Mouse (Mus musculus) inflammation-experienced regulatory T-cells, adult 6 months (primary cell): ENCODE results near the gene Sccpdh. TPM values are rescaled to one million over a fixed set of nuclear protein-coding genes. Genes with fewer than 3 reads are reported as not detected.
"Not testable (repeated sequence)": the region's sequence is repeated elsewhere in the genome, so short reads cannot be mapped to it uniquely, and the experiment has no call there.

Experiments
- ATAC-seq: one replicate; pipeline ENCODE4 v1.8.0; 2017
- polyA plus RNA-seq, 3 experiments: library from polyadenylated mRNA; unstranded; fragments of 100-300 nt; shearing (Covaris generic); gene quantifications; one replicate each; pipeline ENCODE4 v1.2.1; 2017

Gene Sccpdh
- polyA plus RNA-seq, 3 experiments from 2014 or later = 3.8 to 19.0 (median 14.8) TPM

DNA sequence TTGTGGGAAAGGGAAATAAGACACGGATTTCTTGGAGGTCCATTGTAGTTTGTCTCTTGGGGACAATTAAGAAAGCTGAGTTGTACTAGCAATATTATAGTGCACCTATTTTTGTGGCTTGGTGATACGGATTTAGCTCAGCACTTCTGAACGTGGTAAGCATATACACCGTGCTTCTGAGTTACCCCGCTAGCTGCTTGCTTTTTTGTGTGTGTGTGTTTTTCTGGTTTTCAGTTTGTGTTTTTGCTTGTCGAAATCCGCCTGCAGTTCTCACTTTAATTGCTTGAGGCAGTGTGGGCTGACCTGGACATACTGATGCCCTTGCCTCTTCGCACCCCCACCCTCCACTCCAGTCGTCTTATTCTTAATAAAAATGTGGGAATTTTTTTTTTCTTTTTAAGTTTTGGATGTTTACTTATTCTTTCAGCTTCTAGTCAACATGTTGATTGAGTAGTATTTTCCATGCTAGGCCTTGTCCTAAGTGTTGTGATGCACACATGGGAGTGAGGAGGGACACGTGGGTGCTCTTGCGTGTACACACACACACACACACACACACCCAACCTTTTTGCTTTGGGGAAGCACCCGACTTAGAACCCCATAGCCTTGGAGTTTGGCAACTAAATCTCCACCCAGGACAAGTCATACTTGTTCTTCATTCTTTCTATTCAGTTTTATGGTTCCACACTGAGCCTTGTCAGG, 977 bp downstream of the Sccpdh start:
- no peak for ATAC-seq

DNA sequence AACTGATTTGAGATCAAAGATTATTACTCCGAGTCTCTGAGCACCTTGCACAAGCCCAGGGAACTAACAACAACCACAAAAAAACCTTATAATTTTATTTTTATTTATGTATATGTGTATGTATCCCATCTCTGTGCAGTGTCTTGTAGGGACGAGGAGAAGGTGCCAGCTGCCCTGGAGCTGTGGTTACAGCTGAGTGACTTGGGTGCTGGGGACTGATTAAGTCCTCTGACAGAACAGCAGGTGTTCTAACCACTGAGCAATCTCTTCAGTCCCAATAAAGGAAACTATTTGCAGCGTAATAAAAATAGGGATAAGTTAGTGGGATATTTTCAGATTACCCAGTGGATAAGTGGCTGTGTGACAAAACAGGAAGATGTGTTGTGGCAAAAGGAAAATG, 6.3 kb downstream of the Sccpdh start:
- ATAC-seq = no peak

GRCm38 (mm10) chr1:179677031-179677430, 9.0 kb downstream of the Sccpdh start:
- no peak for ATAC-seq

DNA sequence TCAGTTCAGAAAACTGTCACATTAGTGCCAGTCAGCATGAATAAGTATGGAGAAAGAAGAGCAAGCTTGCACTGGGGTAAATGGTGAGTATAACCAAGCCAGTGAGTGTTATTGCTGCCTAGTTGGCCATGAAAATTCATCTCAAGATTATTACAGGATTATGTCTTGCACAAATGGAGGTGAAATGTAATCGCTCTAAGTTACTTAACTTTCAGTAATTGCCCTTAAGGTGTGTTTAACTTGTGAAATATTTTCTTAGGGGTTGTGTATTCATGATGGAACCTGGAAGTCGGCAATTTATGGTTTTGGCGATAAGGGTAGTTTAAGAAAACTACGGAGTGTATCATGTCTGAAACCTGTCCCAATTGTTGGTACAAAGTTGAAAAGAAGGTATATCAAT, 11.3 kb downstream of the Sccpdh start:
- no peak for ATAC-seq

- ATAC-seq = not testable (repeated sequence)
Observed at GRCm38 (mm10) chr1:179682753-179683152, 14.7 kb downstream of the Sccpdh start.

DNA sequence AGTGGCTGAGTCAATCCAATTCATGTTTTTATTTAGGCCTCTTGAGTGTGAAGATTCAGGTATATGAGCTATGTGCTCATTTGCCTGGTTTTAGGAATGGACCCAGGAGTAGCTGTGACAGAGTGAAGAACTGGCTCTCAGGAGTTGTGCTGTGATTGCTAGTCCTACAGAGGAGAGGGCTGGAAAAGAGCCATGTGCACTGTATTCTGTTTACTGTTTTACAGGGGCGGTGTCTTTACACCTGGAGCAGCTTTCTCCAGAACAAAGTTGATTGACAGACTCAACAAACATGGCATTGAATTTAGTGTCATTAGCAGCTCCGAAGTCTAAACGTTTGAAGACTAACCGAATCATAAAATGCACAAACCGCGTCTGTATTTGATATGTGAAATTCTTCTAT, 18.3 kb downstream of the Sccpdh start:
- ATAC-seq = no peak

DNA sequence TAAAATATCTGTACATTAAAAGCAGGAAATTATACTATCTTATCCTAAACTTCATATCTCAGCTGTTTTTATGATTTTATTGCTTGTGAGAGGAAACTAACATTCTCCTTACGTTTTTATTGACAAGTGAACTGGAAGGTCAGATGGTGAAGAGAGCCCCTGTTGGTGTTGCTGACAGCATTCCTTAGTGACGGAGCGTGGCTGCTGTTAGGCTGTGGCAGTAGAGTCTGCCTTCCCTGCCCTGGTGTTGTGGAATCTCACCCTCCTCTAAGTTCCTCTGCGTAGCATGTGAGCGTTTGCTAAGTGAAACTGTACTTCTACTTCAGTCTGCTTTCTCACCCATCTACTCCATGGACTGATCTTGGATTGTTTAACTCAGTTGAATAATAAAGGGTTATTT, 18.8 kb downstream of the Sccpdh start:
- no peak for ATAC-seq

DNA sequence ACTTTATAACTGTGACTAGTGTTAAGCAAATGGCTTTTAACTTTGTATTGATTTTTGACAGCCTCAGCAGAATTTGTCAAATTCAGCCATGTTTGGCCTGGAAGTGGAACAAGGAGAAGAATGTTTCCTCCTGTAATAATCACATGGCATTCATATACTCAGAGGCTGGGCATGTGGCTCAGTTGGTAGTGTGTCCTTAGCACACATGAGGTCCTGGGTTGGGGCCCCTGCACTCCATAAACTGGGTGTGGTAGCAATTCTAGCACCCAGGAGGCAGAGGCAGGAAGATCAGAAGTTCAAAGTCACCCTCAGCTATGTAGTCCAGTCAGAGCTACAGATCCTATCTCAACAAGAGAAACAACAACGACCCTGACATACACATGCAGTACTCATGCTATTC, 19.3 kb downstream of the Sccpdh start:
- ATAC-seq = no peak

GRCm38 (mm10) chr1:179687966-179688365, 20.0 kb downstream of the Sccpdh start:
- ATAC-seq = no peak

GRCm38 (mm10) chr1:179688415-179688814, 20.4 kb downstream of the Sccpdh start:
- no peak for ATAC-seq

DNA sequence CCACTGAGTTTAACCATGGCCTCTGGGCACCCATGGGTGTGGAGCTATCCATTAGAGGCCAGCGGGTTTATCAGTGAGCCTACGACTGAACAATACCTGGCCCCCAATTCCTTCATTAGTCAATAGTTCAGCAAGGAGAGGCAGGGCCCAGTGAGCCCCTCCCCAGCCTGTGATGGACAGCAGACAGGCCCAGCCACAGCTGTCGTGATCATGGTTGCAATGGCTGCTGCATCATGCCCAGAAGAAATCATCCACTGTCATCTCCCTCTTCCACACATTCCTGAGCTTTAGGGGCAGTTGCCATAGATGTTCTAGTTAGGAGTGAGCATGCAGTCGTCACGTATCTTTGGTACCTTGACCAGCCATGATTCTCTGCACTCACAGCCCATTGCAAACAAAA, 20.9 kb downstream of the Sccpdh start:
- no peak for ATAC-seq

- no peak for ATAC-seq
Observed at GRCm38 (mm10) chr1:179689479-179689878, 21.5 kb downstream of the Sccpdh start.

DNA sequence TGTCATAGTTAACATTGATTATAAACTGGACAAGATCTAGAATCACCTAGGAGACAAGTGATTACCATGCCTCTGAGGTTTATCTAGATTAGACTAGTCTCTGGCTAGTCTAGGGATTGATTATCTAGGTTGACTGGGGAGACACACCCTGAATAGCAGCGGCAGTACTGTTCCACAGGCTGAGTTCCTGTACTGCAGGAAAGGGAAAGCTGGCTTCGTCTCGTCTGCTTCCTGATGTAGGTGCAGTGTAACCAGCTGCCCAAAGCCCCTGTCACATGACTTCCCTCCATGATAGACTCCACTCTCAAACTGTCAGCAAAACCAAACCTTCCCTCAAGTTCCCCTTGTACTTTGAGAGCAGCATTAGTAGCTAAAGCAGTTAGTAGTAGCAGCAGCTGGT, 36.1 kb downstream of the Sccpdh start:
- no peak for ATAC-seq

DNA sequence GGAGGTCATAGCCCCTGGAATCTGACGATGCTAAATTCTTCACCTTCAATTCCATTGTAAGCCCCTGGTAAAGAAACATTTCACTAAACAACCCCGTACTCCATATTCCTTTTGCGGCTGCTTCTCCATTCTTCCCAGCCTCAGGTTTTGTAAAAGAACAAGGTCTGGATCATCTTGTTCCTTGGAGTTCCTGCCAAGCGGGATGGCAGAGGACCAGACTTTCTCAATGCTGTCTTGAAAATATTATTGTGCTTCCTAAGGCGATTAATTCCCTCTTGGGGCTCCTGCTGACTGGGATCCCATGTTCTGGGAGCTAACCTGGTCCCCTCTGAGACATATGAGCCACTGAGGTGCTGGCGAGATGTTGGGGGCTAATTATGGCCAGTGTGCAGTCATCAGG, 37.1 kb downstream of the Sccpdh start:
- no peak for ATAC-seq

DNA sequence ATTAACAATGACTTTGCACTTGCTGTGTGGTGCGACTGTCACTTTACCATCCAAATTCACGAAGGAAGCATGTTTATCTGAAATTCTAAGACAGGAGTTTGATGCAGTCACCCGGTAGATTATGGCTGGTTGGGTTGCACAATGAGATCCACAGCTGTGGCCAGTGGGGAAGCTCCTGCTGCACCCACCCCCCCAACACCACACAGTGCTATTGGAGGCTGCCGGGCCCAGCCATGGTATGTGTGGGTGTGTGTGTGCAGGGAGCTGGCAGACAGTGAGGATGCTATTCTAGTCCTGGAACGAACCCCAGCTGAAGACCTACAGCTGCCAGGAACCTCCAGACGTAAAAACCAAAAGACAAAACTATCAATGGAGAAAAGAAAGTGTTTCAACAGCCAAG, 41.4 kb downstream of the Sccpdh start:
- ATAC-seq = no peak

GRCm38 (mm10) chr1:179710739-179711138, 42.7 kb downstream of the Sccpdh start:
- no peak for ATAC-seq

GRCm38 (mm10) chr1:179712658-179713057, 44.6 kb downstream of the Sccpdh start:
- no peak for ATAC-seq

- no peak for ATAC-seq
Observed at GRCm38 (mm10) chr1:179713367-179713766, 45.4 kb downstream of the Sccpdh start.

GRCm38 (mm10) chr1:179715289-179715688, 47.3 kb downstream of the Sccpdh start:
- not testable (repeated sequence) for ATAC-seq

GRCm38 (mm10) chr1:179715786-179716185, 47.8 kb downstream of the Sccpdh start:
- ATAC-seq = no peak

DNA sequence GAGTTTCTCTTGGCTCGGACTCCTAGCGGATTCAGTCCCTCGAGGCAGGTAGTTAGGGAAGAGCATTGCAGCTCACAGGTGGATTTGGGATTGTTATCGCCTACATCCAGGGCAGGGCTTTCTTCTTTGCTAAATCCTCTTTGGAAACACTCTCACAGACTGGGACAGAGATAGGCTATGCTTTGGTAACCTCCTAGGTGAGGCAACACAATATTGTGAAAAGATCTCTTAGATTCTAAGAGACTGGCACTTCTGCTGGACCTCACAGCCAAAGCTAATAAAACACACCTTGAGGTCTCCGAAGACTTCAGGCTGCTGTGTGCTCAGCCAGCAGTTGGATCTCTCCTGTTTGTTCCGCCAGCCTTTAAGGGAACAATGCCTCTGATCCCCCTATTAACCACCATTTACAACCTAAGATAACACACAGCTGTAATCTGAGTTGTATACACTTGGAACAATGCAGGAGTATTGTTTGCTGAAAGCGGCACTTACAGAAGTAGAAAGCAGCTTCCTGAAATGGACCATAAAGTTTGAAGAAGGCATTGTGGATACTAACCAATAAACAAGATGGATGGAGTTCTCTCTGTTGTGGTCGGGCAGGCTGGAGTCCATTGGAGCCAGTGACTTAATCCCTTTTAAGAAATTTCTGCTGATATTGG, 54.9 kb downstream of the Sccpdh start:
- no peak for ATAC-seq

- no peak for ATAC-seq
Observed at GRCm38 (mm10) chr1:179728661-179729060, 60.7 kb downstream of the Sccpdh start.

DNA sequence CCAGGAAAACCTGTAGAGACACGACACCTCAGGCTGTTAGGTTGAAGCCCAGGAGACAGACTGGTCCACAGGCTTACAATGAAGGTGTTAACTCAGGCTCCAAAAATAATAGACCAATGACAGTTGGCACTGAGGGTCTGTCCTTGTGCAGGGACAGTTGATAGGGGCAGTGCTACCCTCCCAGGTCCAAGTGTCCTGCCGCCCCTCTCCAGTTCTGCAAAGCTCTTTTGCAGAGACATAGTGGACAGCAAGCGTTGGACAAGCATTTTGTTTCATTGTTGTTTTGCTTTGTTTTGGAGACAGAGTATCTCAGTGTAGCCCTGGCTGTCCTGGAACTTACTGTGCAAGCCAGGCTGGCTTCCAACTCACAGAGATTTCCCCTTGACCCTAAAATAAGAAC, 63.4 kb downstream of the Sccpdh start:
- ATAC-seq = no peak
